Mouse (Mus musculus): Measurements from ENCODE around the gene Nol4l. TPM values are rescaled to one million over a fixed set of nuclear protein-coding genes. Genes with fewer than 3 reads are reported as not detected.
"Not testable (repeated sequence)": the region's sequence is repeated elsewhere in the genome, so short reads cannot be mapped to it uniquely, and the experiment has no call there.

Nol4l gene
- polyA plus RNA-seq, 1 experiment from 2014 or later = 13.8 TPM

GRCm38 (mm10) chr2:153507969-153508368 lies 21.8 kb downstream of the Nol4l start:
- 87% methylated on average over 2 of the region's 2 CpGs for WGBS

GRCm38 (mm10) chr2:153506385-153506784 lies 23.4 kb downstream of the Nol4l start:
- H3K4me3 ChIP-seq (ENCODE audit: low read length) = no peak overlapping the region
- no peak overlapping the region for H3K4me2 ChIP-seq (replicated peaks; ENCODE audit: low read depth, low read length)
- no peaks in the 10 kb centered on the region for H3K27me3 ChIP-seq (ENCODE audit: insufficient read depth, low read length)
- no peaks in the 10 kb centered on the region for H3K9me3 ChIP-seq (ENCODE audit: low read length)
- no peak overlapping the region for H3K27ac ChIP-seq (ENCODE audit: low read length)
- peaks cover 17% of the 10 kb centered on the region for H3K4me1 ChIP-seq (ENCODE audit: insufficient read depth, low read length)
- no peaks in the 10 kb centered on the region for H3K36me3 ChIP-seq (ENCODE audit: insufficient read depth, low read length)
- ATAC-seq (ENCODE audit: low FRiP score, low TSS enrichment) = no peak
- WGBS = 63% methylated on average over 5 of the region's 5 CpGs
- no peak overlapping the region for H3K9ac ChIP-seq (replicated peaks; ENCODE audit: low read length)

More at GRCm38 (mm10) chr2:153507969-153508368, 21.8 kb downstream of the Nol4l start:
- no peaks in the 10 kb centered on the region for H3K27me3 ChIP-seq (ENCODE audit: insufficient read depth, low read length)
- ATAC-seq (ENCODE audit: low FRiP score, low TSS enrichment) = no peak; the same call in 1 of the 2 replicates
- no peaks in the 10 kb centered on the region for H3K36me3 ChIP-seq (ENCODE audit: insufficient read depth, low read length)
- no peak overlapping the region for H3K4me3 ChIP-seq (ENCODE audit: low read length)
- no peak overlapping the region for H3K27ac ChIP-seq (ENCODE audit: low read length)
- no peak overlapping the region for H3K9ac ChIP-seq (replicated peaks; ENCODE audit: low read length)
- no peaks in the 10 kb centered on the region for H3K9me3 ChIP-seq (ENCODE audit: low read length)
- H3K4me1 ChIP-seq (ENCODE audit: insufficient read depth, low read length) = peaks cover 28% of the 10 kb centered on the region
- H3K4me2 ChIP-seq (replicated peaks; ENCODE audit: low read depth, low read length) = no peak overlapping the region

- no peak for ATAC-seq (ENCODE audit: low FRiP score, low TSS enrichment)
- Histone ChIP-seq H3K27me3 (ENCODE audit: insufficient read depth, low read length) (no peaks in the 10 kb centered on the region), H3K4me2 (replicated peaks; ENCODE audit: low read depth, low read length) (no peak overlapping the region), H3K36me3 (ENCODE audit: insufficient read depth, low read length) (no peaks in the 10 kb centered on the region), H3K27ac (ENCODE audit: low read length) (no peak overlapping the region), H3K9ac (replicated peaks; ENCODE audit: low read length) (no peak overlapping the region), H3K9me3 (ENCODE audit: low read length) (no peaks in the 10 kb centered on the region), H3K4me3 (ENCODE audit: low read length) (no peak overlapping the region), H3K4me1 (ENCODE audit: insufficient read depth, low read length) (peaks cover 24% of the 10 kb centered on the region)
- 56% methylated on average over 4 of the region's 4 CpGs for WGBS
Measured at GRCm38 (mm10) chr2:153499154-153499553, 30.6 kb downstream of the Nol4l start.

GRCm38 (mm10) chr2:153496898-153497297 lies 32.9 kb downstream of the Nol4l start:
- Histone ChIP-seq H3K27ac (ENCODE audit: low read length) (no peak overlapping the region), H3K4me3 (ENCODE audit: low read length) (no peak overlapping the region), H3K4me2 (replicated peaks; ENCODE audit: low read depth, low read length) (no peak overlapping the region), H3K9ac (replicated peaks; ENCODE audit: low read length) (0 out of 2 replicates have a peak overlapping the region, but pooled peaks have one; percentile 22), H3K4me1 (ENCODE audit: insufficient read depth, low read length) (peaks cover 42% of the 10 kb centered on the region), H3K36me3 (ENCODE audit: insufficient read depth, low read length) (no peaks in the 10 kb centered on the region), H3K9me3 (ENCODE audit: low read length) (no peaks in the 10 kb centered on the region), H3K27me3 (ENCODE audit: insufficient read depth, low read length) (no peaks in the 10 kb centered on the region)
- 44% methylated on average over 13 of the region's 13 CpGs for WGBS
- no peak for ATAC-seq (ENCODE audit: low FRiP score, low TSS enrichment)

- peaks cover 48% of the 10 kb centered on the region for H3K4me1 ChIP-seq (ENCODE audit: insufficient read depth, low read length)
- ATAC-seq (ENCODE audit: low FRiP score, low TSS enrichment) = no peak
- no peaks in the 10 kb centered on the region for H3K9me3 ChIP-seq (ENCODE audit: low read length)
- whole genome bisulfite sequencing = 82% methylated on average over 6 of the region's 6 CpGs
- H3K4me3 ChIP-seq (ENCODE audit: low read length) = no peak overlapping the region
- H3K4me2 ChIP-seq (replicated peaks; ENCODE audit: low read depth, low read length) = no peak overlapping the region
- H3K27ac ChIP-seq (ENCODE audit: low read length) = no peak overlapping the region
- H3K36me3 ChIP-seq (ENCODE audit: insufficient read depth, low read length) = no peaks in the 10 kb centered on the region
- H3K27me3 ChIP-seq (ENCODE audit: insufficient read depth, low read length) = no peaks in the 10 kb centered on the region
- no peak overlapping the region for H3K9ac ChIP-seq (replicated peaks; ENCODE audit: low read length)
Measured at GRCm38 (mm10) chr2:153496301-153496700, 33.5 kb downstream of the Nol4l start.

- ATAC-seq (ENCODE audit: low FRiP score, low TSS enrichment) = no peak
Measured at GRCm38 (mm10) chr2:153495818-153496217, 34.0 kb downstream of the Nol4l start.

GRCm38 (mm10) chr2:153495391-153495790 lies 34.4 kb downstream of the Nol4l start:
- H3K36me3 ChIP-seq (ENCODE audit: insufficient read depth, low read length); H3K9ac ChIP-seq (replicated peaks; ENCODE audit: low read length); ATAC-seq (ENCODE audit: low FRiP score, low TSS enrichment); H3K4me3 ChIP-seq (ENCODE audit: low read length); H3K27ac ChIP-seq (ENCODE audit: low read length); H3K27me3 ChIP-seq (ENCODE audit: insufficient read depth, low read length); H3K9me3 ChIP-seq (ENCODE audit: low read length); H3K4me2 ChIP-seq (replicated peaks; ENCODE audit: low read depth, low read length): not testable (repeated sequence)
- peaks cover 48% of the 10 kb centered on the region for H3K4me1 ChIP-seq (ENCODE audit: insufficient read depth, low read length)
- 92% methylated on average over 4 of the region's 4 CpGs for WGBS

More at GRCm38 (mm10) chr2:153495818-153496217, 34.0 kb downstream of the Nol4l start:
- Histone ChIP-seq H3K4me1 (ENCODE audit: insufficient read depth, low read length) (peaks cover 48% of the 10 kb centered on the region), H3K36me3 (ENCODE audit: insufficient read depth, low read length) (no peaks in the 10 kb centered on the region), H3K9me3 (ENCODE audit: low read length) (no peaks in the 10 kb centered on the region), H3K27me3 (ENCODE audit: insufficient read depth, low read length) (no peaks in the 10 kb centered on the region), H3K27ac (ENCODE audit: low read length) (no peak overlapping the region), H3K4me2 (replicated peaks; ENCODE audit: low read depth, low read length) (no peak overlapping the region), H3K4me3 (ENCODE audit: low read length) (no peak overlapping the region), H3K9ac (replicated peaks; ENCODE audit: low read length) (no peak overlapping the region)
- 74% methylated on average over 4 of the region's 4 CpGs for WGBS

GRCm38 (mm10) chr2:153494293-153494811 lies 35.4 kb downstream of the Nol4l start:
- ATAC-seq (ENCODE audit: low FRiP score, low TSS enrichment) = peak; percentile 3; the same call in 1 of the 2 replicates
- Histone ChIP-seq H3K4me1 (ENCODE audit: insufficient read depth, low read length) (peaks cover 48% of the 10 kb centered on the region), H3K27me3 (ENCODE audit: insufficient read depth, low read length) (no peaks in the 10 kb centered on the region), H3K27ac (ENCODE audit: low read length) (peak overlapping the region; percentile 51), H3K4me2 (replicated peaks; ENCODE audit: low read depth, low read length) (peak overlapping the region; percentile 22; the same call in 1 of the 2 replicates), H3K9me3 (ENCODE audit: low read length) (no peaks in the 10 kb centered on the region), H3K9ac (replicated peaks; ENCODE audit: low read length) (peak overlapping the region; percentile 46), H3K4me3 (ENCODE audit: low read length) (no peak overlapping the region), H3K36me3 (ENCODE audit: insufficient read depth, low read length) (no peaks in the 10 kb centered on the region)
- 19% methylated on average over 9 of the region's 9 CpGs for WGBS

- WGBS = 11% methylated on average over 6 of the region's 6 CpGs
- Histone ChIP-seq H3K27ac (ENCODE audit: low read length) (peak overlapping the region; percentile 51), H3K9ac (replicated peaks; ENCODE audit: low read length) (peak overlapping the region; percentile 46), H3K4me1 (ENCODE audit: insufficient read depth, low read length) (peaks cover 48% of the 10 kb centered on the region), H3K4me2 (replicated peaks; ENCODE audit: low read depth, low read length) (peak overlapping the region; percentile 22; the same call in 1 of the 2 replicates), H3K36me3 (ENCODE audit: insufficient read depth, low read length) (no peaks in the 10 kb centered on the region), H3K27me3 (ENCODE audit: insufficient read depth, low read length) (no peaks in the 10 kb centered on the region), H3K4me3 (ENCODE audit: low read length) (no peak overlapping the region), H3K9me3 (ENCODE audit: low read length) (no peaks in the 10 kb centered on the region)
- ATAC-seq (ENCODE audit: low FRiP score, low TSS enrichment) = peak; percentile 28
Measured at GRCm38 (mm10) chr2:153493781-153494292, 35.9 kb downstream of the Nol4l start.

- Histone ChIP-seq H3K4me3 (ENCODE audit: low read length) (peak overlapping the region; percentile 66), H3K27me3 (ENCODE audit: insufficient read depth, low read length) (no peaks in the 10 kb centered on the region), H3K27ac (ENCODE audit: low read length) (peak overlapping the region; percentile 51), H3K36me3 (ENCODE audit: insufficient read depth, low read length) (no peaks in the 10 kb centered on the region), H3K9ac (replicated peaks; ENCODE audit: low read length) (no peak overlapping the region), H3K4me2 (replicated peaks; ENCODE audit: low read depth, low read length) (peak overlapping the region; percentile 99), H3K4me1 (ENCODE audit: insufficient read depth, low read length) (peaks cover 48% of the 10 kb centered on the region), H3K9me3 (ENCODE audit: low read length) (no peaks in the 10 kb centered on the region)
- no peak for ATAC-seq (ENCODE audit: low FRiP score, low TSS enrichment)
- WGBS = 28% methylated on average over 2 of the region's 2 CpGs
Measured at GRCm38 (mm10) chr2:153493393-153493731, 36.4 kb downstream of the Nol4l start.
